Mouse (Mus musculus) liver, embryonic 15.5 days (tissue): ENCODE measurements around the gene Irgc1. TPM values are rescaled to one million over a fixed set of nuclear protein-coding genes. Genes with fewer than 3 reads are reported as not detected.

Experiments
- ATAC-seq: fragments of 200-750 bp; cut with Nextera tagmentation; 2 replicates; pipeline ENCODE4 v1.8.0; 2017; ENCODE audit warnings: moderate number of reproducible peaks, mild to moderate bottlenecking, moderate library complexity; ENCODE audit not compliant: insufficient read depth
- H3K27ac ChIP-seq: fragments of 300-500 bp; sonication (generic); replicated peaks from 2 replicates; pipeline ENCODE4 v1.5.1; 2015; ENCODE audit warnings: mild to moderate bottlenecking, inconsistent platforms
- H3K27me3 ChIP-seq: fragments of 300-500 bp; sonication (generic); 2 replicates; pipeline ENCODE4 v1.6.1; 2015; ENCODE audit warnings: mild to moderate bottlenecking, inconsistent platforms
- H3K36me3 ChIP-seq: fragments of 300-500 bp; sonication (generic); replicated peaks from 2 replicates; pipeline ENCODE4 v1.6.1; 2015; ENCODE audit warnings: moderate library complexity, mild to moderate bottlenecking, inconsistent platforms
- H3K4me1 ChIP-seq: fragments of 300-500 bp; sonication (generic); replicated peaks from 2 replicates; pipeline ENCODE4 v1.6.1; 2015; ENCODE audit warnings: inconsistent platforms
- H3K4me2 ChIP-seq: fragments of 300-500 bp; sonication (generic); 2 replicates; pipeline ENCODE4 v1.6.1; 2015; ENCODE audit warnings: moderate library complexity, mild to moderate bottlenecking, inconsistent platforms
- H3K4me3 ChIP-seq: fragments of 300-500 bp; sonication (generic); replicated peaks from 2 replicates; pipeline ENCODE4 v1.5.1; 2015; ENCODE audit warnings: mild to moderate bottlenecking, inconsistent platforms
- H3K9ac ChIP-seq: fragments of 300-500 bp; sonication (generic); 2 replicates; pipeline ENCODE4 v1.6.1; 2015; ENCODE audit warnings: moderate library complexity, mild to moderate bottlenecking, inconsistent platforms
- H3K9me3 ChIP-seq: fragments of 300-500 bp; sonication (generic); replicated peaks from 2 replicates; pipeline ENCODE4 v1.6.1; 2016; ENCODE audit warnings: inconsistent platforms
- WGBS: fragments of 180-500 bp; shearing (Covaris S2); methylation state at CpG from one replicate; pipeline ENCODE4 v1.1.7; 2015; ENCODE audit warnings: mixed read lengths; ENCODE audit not compliant: insufficient replicate concordance; 5-methylcytosine and 5-hydroxymethylcytosine counted together
- polyA plus RNA-seq: library from polyadenylated mRNA; unstranded; fragments of >200 nt; fragmentation: Nextera tagmentation; extraction: Ambion mirVana; gene quantifications from 2 replicates; pipeline ENCODE4 v1.2.1, GENCODE M21; 2015

Gene Irgc1
- polyA plus RNA-seq, 1 experiment from 2014 or later, result 0.18 TPM

DNA sequence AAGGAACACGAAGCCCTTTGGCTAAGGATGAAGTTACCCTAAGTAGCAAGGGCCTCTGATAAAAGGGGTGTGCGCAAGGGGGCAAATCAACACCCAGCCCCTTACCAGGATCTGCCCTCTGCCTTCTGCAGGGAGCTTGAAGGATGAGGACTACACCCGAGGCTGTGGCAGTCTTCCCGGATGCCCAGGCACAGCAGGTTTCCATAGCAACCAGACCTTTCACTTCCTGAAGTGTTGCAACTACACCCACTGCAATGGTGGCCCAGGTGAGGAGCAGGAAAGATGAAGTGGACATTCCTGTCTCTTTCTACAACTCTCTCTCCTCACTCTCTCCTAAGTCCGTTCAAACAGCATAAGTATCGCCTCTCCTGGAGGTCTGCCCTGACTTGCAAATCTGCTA lies 20.3 kb upstream of the Irgc1 start:
- H3K9me3 ChIP-seq, result no peaks in the 10 kb centered on the region
- H3K4me2 ChIP-seq, result no peak overlapping the region
- WGBS, result 67% methylated on average over 6 of the region's 6 CpGs
- no peaks in the 10 kb centered on the region for H3K4me1 ChIP-seq
- no peak for ATAC-seq
- H3K27me3 ChIP-seq, result no peaks in the 10 kb centered on the region
- H3K27ac ChIP-seq, result no peak overlapping the region
- no peak overlapping the region for H3K4me3 ChIP-seq
- H3K9ac ChIP-seq, result no peak overlapping the region
- H3K36me3 ChIP-seq, result peaks cover 14% of the 10 kb centered on the region

- 73% methylated on average over 7 of the region's 7 CpGs for WGBS
- ATAC-seq, result no peak
- Histone ChIP-seq H3K9me3 (no peaks in the 10 kb centered on the region), H3K4me1 (peaks cover 2% of the 10 kb centered on the region; the same call in 1 of the 2 replicates), H3K27me3 (no peaks in the 10 kb centered on the region), H3K9ac (no peak overlapping the region), H3K4me2 (no peak overlapping the region), H3K27ac (no peak overlapping the region), H3K4me3 (no peak overlapping the region), H3K36me3 (peaks cover 14% of the 10 kb centered on the region)
Observed at GRCm38 (mm10) chr7:24470356-24470755, 18.3 kb upstream of the Irgc1 start.

- no peak for ATAC-seq
- Histone ChIP-seq H3K4me1 (peaks cover 2% of the 10 kb centered on the region; the same call in 1 of the 2 replicates), H3K9me3 (no peaks in the 10 kb centered on the region), H3K4me3 (no peak overlapping the region), H3K27me3 (no peaks in the 10 kb centered on the region), H3K36me3 (peaks cover 14% of the 10 kb centered on the region), H3K4me2 (no peak overlapping the region), H3K27ac (no peak overlapping the region), H3K9ac (no peak overlapping the region)
- 73% methylated on average over 3 of the region's 3 CpGs for WGBS
Observed at GRCm38 (mm10) chr7:24469126-24469525, 17.0 kb upstream of the Irgc1 start.

- WGBS, result 68% methylated on average over 5 of the region's 5 CpGs
- peaks cover 4% of the 10 kb centered on the region for H3K27me3 ChIP-seq
- H3K27ac ChIP-seq, result no peak overlapping the region
- no peaks in the 10 kb centered on the region for H3K9me3 ChIP-seq
- no peak overlapping the region for H3K9ac ChIP-seq
- peaks cover 2% of the 10 kb centered on the region; the same call in 1 of the 2 replicates for H3K4me1 ChIP-seq
- no peak overlapping the region for H3K4me2 ChIP-seq
- no peak overlapping the region for H3K4me3 ChIP-seq
- peaks cover 12% of the 10 kb centered on the region for H3K36me3 ChIP-seq
- no peak for ATAC-seq
Observed at GRCm38 (mm10) chr7:24467886-24468285, 15.8 kb upstream of the Irgc1 start.

DNA sequence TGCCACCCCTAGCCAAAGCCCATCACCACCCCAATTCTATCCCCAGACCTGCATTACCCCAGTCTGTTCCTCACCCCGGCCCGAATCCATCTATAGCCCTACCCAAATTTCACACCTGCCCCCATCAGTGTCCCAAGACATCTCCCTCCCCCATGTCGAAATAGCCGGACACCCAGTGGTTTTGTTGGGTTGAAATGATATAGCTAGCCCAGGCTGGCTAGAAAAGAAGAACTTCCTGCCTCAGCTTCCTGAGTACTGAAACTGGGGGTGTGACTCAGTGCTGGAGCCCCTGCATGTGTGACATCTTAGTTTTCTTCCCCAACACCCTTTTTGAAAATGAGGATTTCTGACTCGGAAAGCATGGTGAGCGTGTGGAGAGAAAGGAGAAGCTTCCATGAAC lies 14.7 kb upstream of the Irgc1 start:
- H3K4me2 ChIP-seq, result no peak overlapping the region
- no peak overlapping the region for H3K9ac ChIP-seq
- no peak for ATAC-seq
- H3K4me1 ChIP-seq, result peaks cover 6% of the 10 kb centered on the region
- 54% methylated on average over 6 of the region's 6 CpGs for WGBS
- no peak overlapping the region for H3K4me3 ChIP-seq
- H3K9me3 ChIP-seq, result no peaks in the 10 kb centered on the region
- H3K27ac ChIP-seq, result no peak overlapping the region
- peaks cover 12% of the 10 kb centered on the region for H3K36me3 ChIP-seq
- H3K27me3 ChIP-seq, result peaks cover 15% of the 10 kb centered on the region

- Histone ChIP-seq H3K27me3 (peaks cover 22% of the 10 kb centered on the region), H3K9ac (no peak within 1 kb of the TSS), H3K4me3 (peak within 1 kb of the TSS; percentile 48), H3K9me3 (no peaks in the 10 kb centered on the region), H3K36me3 (no peaks in the 10 kb centered on the region), H3K27ac (peak within 1 kb of the TSS; percentile 70), H3K4me1 (peaks cover 20% of the 10 kb centered on the region), H3K4me2 (peak within 1 kb of the TSS; percentile 51)
- peak; percentile 35; the same call in 1 of the 2 replicates for ATAC-seq
- 1% methylated on average over 27 of the region's 27 CpGs for WGBS
Observed at GRCm38 (mm10) chr7:24462388-24463319, 10.6 kb upstream of the Irgc1 start, which contains the start of gene Plaur. Plaur (plus strand) TSS chr7:24462484.

DNA sequence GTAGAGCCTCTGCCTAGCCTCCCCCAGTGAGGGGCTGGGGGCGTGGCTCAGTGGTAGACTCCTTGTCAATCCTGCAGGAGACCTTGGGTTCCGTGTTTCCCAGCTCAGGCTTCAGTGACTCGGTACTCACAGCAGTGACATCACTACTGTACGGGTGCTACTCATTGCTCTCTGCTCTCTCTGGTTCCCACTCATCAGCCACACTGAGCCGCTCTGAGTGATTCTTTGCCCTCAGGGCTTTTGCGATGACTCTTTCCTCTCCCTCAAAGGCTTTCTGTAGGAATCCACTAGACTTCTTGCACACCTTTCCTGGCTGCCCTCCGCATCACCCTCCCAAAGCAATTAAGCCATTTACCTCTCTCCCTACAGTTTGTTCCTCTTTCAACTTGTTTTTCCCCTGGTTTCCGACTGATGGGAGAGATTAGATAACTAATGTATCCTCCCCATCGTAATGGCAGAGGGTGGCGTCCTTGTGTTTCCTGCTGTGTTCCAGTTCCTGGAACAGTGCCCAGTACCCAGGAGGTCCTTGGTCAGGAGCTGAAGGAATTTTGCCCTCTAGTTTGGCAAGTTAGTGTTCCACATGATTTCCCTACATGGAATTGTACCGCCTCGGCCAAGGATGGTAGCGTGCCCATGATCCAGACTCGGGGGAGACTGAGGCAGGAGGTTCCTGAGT lies 9.4 kb upstream of the Irgc1 start:
- Histone ChIP-seq H3K9me3 (no peaks in the 10 kb centered on the region), H3K4me2 (0 out of 2 replicates have a peak overlapping the region, but pooled peaks have one; percentile 18), H3K4me3 (no peak overlapping the region), H3K36me3 (no peaks in the 10 kb centered on the region), H3K27me3 (peaks cover 22% of the 10 kb centered on the region), H3K27ac (0 out of 2 replicates have a peak overlapping the region, but pooled peaks have one; percentile 6), H3K9ac (no peak overlapping the region), H3K4me1 (peaks cover 18% of the 10 kb centered on the region; the same call in 1 of the 2 replicates)
- ATAC-seq, result no peak
- 24% methylated on average over 14 of the region's 14 CpGs for WGBS

- no peaks in the 10 kb centered on the region for H3K9me3 ChIP-seq
- H3K4me2 ChIP-seq, result no peak overlapping the region
- peak; percentile 48 for ATAC-seq
- H3K4me1 ChIP-seq, result peaks cover 18% of the 10 kb centered on the region; the same call in 1 of the 2 replicates
- H3K27ac ChIP-seq, result peak overlapping the region; percentile 9; the same call in 1 of the 2 replicates
- no peak overlapping the region for H3K4me3 ChIP-seq
- no peaks in the 10 kb centered on the region for H3K36me3 ChIP-seq
- peaks cover 22% of the 10 kb centered on the region for H3K27me3 ChIP-seq
- 49% methylated on average over 3 of the region's 3 CpGs for WGBS
- no peak overlapping the region for H3K9ac ChIP-seq
Observed at GRCm38 (mm10) chr7:24459843-24460242, 7.7 kb upstream of the Irgc1 start.

DNA sequence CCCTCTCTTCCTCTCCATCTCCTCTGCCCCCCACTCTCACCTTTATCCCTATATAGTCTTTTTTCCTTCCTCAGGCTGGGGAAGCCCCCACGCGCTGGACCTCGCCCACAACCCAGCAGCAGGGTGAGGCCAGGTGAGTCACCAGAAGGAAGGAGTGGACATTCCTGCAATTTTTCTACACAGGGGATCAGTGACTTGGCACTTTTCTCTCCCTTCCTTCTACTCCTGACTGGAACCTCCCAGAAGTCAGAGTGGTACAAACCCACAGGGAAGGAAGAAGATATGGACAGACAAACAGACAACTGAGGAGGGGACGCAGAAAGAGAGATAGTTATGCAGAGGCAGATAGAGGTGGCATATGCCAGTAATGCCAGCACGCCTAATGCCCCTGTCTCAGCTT lies 7.3 kb upstream of the Irgc1 start:
- Histone ChIP-seq H3K4me2 (no peak overlapping the region), H3K36me3 (no peaks in the 10 kb centered on the region), H3K4me3 (no peak overlapping the region), H3K9me3 (no peaks in the 10 kb centered on the region), H3K27ac (peak overlapping the region; percentile 9; the same call in 1 of the 2 replicates), H3K27me3 (peaks cover 22% of the 10 kb centered on the region), H3K9ac (no peak overlapping the region), H3K4me1 (peaks cover 18% of the 10 kb centered on the region; the same call in 1 of the 2 replicates)
- ATAC-seq, result no peak
- WGBS, result 57% methylated on average over 5 of the region's 5 CpGs

GRCm38 (mm10) chr7:24457726-24458370 lies 5.8 kb upstream of the Irgc1 start:
- Histone ChIP-seq H3K4me1 (peaks cover 18% of the 10 kb centered on the region; the same call in 1 of the 2 replicates), H3K9me3 (no peaks in the 10 kb centered on the region), H3K4me2 (no peak overlapping the region), H3K27me3 (peaks cover 19% of the 10 kb centered on the region), H3K27ac (peak overlapping the region; percentile 21), H3K9ac (no peak overlapping the region), H3K4me3 (no peak overlapping the region), H3K36me3 (no peaks in the 10 kb centered on the region)
- WGBS, result 22% methylated on average over 10 of the region's 10 CpGs
- no peak for ATAC-seq
